Mouse (Mus musculus): ENCODE measurements around the gene Actl6b. TPM values are rescaled to one million over a fixed set of nuclear protein-coding genes. Genes with fewer than 3 reads are reported as not detected.

Gene Actl6b
- total and polyA plus RNA-seq, 3 experiments, result 0.15 TPM; not detected in 2

DNA sequence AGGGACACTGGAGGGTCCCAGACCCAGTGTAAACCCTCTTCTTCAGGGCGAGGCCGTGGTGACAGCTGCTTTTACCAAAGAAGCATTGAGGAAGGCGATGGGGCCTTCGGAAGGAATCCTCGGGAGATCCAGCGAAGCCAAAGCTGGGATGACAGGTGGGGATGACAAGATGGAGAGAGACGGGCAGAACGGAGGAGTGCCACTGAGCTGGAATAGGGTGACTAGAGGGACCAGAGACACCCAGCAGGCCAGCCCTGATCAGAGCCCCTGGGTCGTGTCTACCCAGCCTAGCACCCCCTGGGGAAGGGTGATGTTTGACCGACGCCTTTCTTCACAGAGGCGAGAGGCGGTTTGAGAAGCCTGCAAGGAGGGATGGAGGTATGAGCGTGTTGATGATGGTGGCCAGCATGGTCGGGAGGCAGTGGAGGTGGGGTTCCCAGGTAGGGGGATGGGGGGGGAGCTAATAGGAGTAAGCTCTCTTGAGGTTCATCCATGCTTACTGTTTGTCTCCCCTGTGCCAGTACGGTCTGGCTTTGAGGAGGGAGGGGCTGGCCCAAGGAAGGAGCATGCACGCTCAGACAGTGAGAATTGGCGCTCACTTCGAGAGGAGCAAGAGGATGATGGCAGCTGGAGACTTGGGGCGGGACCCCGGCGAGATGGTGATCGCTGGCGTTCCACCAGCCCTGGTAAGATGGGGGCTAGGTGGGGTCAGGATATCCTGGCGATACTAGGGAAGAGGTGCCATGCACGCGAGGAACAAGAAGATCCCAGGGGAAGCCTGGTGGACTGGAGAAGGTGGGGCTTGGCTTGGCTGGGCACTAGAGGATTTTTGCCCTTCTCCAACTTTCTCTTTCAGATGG lies 33.4 kb upstream of the Actl6b start:
- H3K4me1 ChIP-seq (ENCODE audit: control insufficient read depth in 1 of 2, insufficient read depth in 2 of 2, low read length in 2 of 2), result no peaks in the 10 kb centered on the region

DNA sequence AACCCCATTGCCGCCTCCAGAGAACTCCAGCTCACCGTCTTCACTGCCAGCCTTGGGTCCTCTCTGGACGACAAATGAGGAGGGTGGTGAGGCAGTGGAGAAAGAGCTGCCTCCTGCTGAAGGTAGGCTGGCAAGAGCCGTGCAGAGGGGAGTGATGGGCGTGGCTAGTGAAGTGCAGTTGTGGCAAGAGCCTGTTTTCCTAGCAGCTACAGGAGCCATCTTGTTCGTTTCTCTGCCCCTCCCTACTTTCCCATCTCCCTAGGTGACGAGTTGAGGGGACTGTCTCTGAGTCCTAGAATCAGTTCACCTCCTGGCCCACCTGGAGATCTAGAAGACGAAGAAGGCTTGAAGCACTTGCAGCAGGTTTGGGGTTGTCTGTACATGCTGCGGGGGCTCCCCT lies 31.5 kb upstream of the Actl6b start:
- Histone ChIP-seq H3K79me2 (ENCODE audit: control insufficient read depth, insufficient read depth, low read length, poor library complexity) (no peaks in the 10 kb centered on the region), H3K27ac (ENCODE audit: control insufficient read depth, low read depth, low read length) (no peak overlapping the region), H3K36me3 (ENCODE audit: control insufficient read depth in 1 of 2, insufficient read depth in 2 of 2, low read length in 2 of 2) (peaks cover 0 to 4% of the 10 kb centered on the region in 2 experiments; a peak in 2 of 4 replicates), H3K9me3 (replicated peaks; ENCODE audit: insufficient read depth, low read length) (no peaks in the 10 kb centered on the region), H3K4me1 (ENCODE audit: control insufficient read depth in 1 of 2, insufficient read depth in 2 of 2, low read length in 2 of 2) (no peaks in the 10 kb centered on the region), H3K27me3 (ENCODE audit: control insufficient read depth in 1 of 2, insufficient read depth in 2 of 2, low read length in 2 of 2) (no peaks in the 10 kb centered on the region), H3K9ac (ENCODE audit: control insufficient read depth, low read depth, low read length, poor library complexity, severe bottlenecking) (no peak overlapping the region), H3K4me3 (ENCODE audit: control insufficient read depth in 1 of 2, insufficient read depth in 1 of 2, low read depth in 2 of 2, low read length in 2 of 2) (no peak overlapping the region)
- no peak for DNase-seq (ENCODE audit: low read depth, low spot score)
- no peak for TF ChIP-seq TBP (IDR thresholded peaks at IDR 0.05; ENCODE audit: low read depth, low read length)
- TF ChIP-seq TAL1 (IDR thresholded peaks at IDR 0.05; ENCODE audit: low read length), result no peak
- TF ChIP-seq E2F4 (IDR thresholded peaks at IDR 0.05; ENCODE audit: borderline replicate concordance, low read depth, low read length), result no peak
- TF ChIP-seq POLR2A (IDR thresholded peaks at IDR 0.05; ENCODE audit: control insufficient read depth in 1 of 2, insufficient read depth in 1 of 2, low read depth in 1 of 2, low read length in 2 of 2, poor library complexity in 1 of 2), result no peak
- no peak for TF ChIP-seq MAFK (IDR thresholded peaks at IDR 0.05; ENCODE audit: borderline replicate concordance, low read depth, low read length)
- no peak for TF ChIP-seq UBTF (IDR thresholded peaks at IDR 0.05; ENCODE audit: borderline replicate concordance, insufficient read depth, low read depth, low read length)
- no peak for TF ChIP-seq NELFE (IDR thresholded peaks at IDR 0.05; ENCODE audit: low read depth, low read length)

More for the DNA sequence above, 33.4 kb upstream of the Actl6b start:
- no peak overlapping the region for H3K4me3 ChIP-seq (ENCODE audit: control insufficient read depth in 1 of 2, insufficient read depth in 1 of 2, low read depth in 2 of 2, low read length in 2 of 2)
- no peak for DNase-seq (ENCODE audit: low read depth, low spot score)
- peaks cover 0 to 4% of the 10 kb centered on the region in 2 experiments; a peak in 2 of 4 replicates for H3K36me3 ChIP-seq (ENCODE audit: control insufficient read depth in 1 of 2, insufficient read depth in 2 of 2, low read length in 2 of 2)
- H3K9me3 ChIP-seq (replicated peaks; ENCODE audit: insufficient read depth, low read length), result no peaks in the 10 kb centered on the region
- H3K9ac ChIP-seq (ENCODE audit: control insufficient read depth, low read depth, low read length, poor library complexity, severe bottlenecking), result no peak overlapping the region
- no peak overlapping the region for H3K27ac ChIP-seq (ENCODE audit: control insufficient read depth, low read depth, low read length)
- peaks cover 7% of the 10 kb centered on the region; the same call in 1 of the 2 replicates for H3K79me2 ChIP-seq (ENCODE audit: control insufficient read depth, insufficient read depth, low read length, poor library complexity)
- H3K27me3 ChIP-seq (ENCODE audit: control insufficient read depth in 1 of 2, insufficient read depth in 2 of 2, low read length in 2 of 2), result no peaks in the 10 kb centered on the region
- no peak for TF ChIP-seq CHD1 (IDR thresholded peaks at IDR 0.05; ENCODE audit: low read depth, low read length)
- no peak for TF ChIP-seq ZMIZ1 (IDR thresholded peaks at IDR 0.05; ENCODE audit: low read depth, low read length)
- TF ChIP-seq E2F4 (IDR thresholded peaks at IDR 0.05; ENCODE audit: borderline replicate concordance, low read depth, low read length), result no peak
- no peak for TF ChIP-seq ELF1 (IDR thresholded peaks at IDR 0.05; ENCODE audit: low read depth, low read length)
- no peak for TF ChIP-seq GABPA (IDR thresholded peaks at IDR 0.05; ENCODE audit: low read depth, low read length)
- no peak for TF ChIP-seq POLR2AphosphoS2 (IDR thresholded peaks at IDR 0.05; ENCODE audit: low read length)
- no peak for TF ChIP-seq MAZ (IDR thresholded peaks at IDR 0.05; ENCODE audit: low read depth, low read length)
- no peak for TF ChIP-seq CTCF (IDR thresholded peaks at IDR 0.05 in 2 of 3, conservative IDR thresholded peaks at IDR 0.05 in 1 of 3; ENCODE audit: control insufficient read depth in 1 of 3, insufficient read depth in 1 of 3, low read depth in 2 of 3, low read length in 3 of 3, poor library complexity in 1 of 3, severe bottlenecking in 1 of 3)
- no peak for TF ChIP-seq RCOR1 (IDR thresholded peaks at IDR 0.05; ENCODE audit: low read depth, low read length)
- no peak for TF ChIP-seq USF2 (IDR thresholded peaks at IDR 0.05; ENCODE audit: borderline replicate concordance in 1 of 2, insufficient read depth in 1 of 2, low read depth in 1 of 2, low read length in 2 of 2)
- no peak for TF ChIP-seq SMC3 (IDR thresholded peaks at IDR 0.05; ENCODE audit: low read depth, low read length)
- TF ChIP-seq TBP (IDR thresholded peaks at IDR 0.05; ENCODE audit: low read depth, low read length), result no peak
- no peak for TF ChIP-seq NRF1 (IDR thresholded peaks at IDR 0.05; ENCODE audit: insufficient read depth, low read depth, low read length, poor library complexity, severe bottlenecking)
- TF ChIP-seq POLR2AphosphoS5 (IDR thresholded peaks at IDR 0.05; ENCODE audit: borderline replicate concordance, low read depth, low read length), result no peak
- TF ChIP-seq UBTF (IDR thresholded peaks at IDR 0.05; ENCODE audit: borderline replicate concordance, insufficient read depth, low read depth, low read length), result no peak
- no peak for TF ChIP-seq JUND (IDR thresholded peaks at IDR 0.05; ENCODE audit: low read depth, low read length)

Measured in MEL (cell line).